Mouse (Mus musculus) lung, adult 2 months (tissue): ENCODE results near the gene Gm37240.

ENCODE experiments used
- CTCF ChIP-seq: fragments of 200-500 bp; IDR thresholded peaks from 2 replicates; pipeline ENCODE4 v1.5.1; 2011; ENCODE audit warnings: mild to moderate bottlenecking, low read length, control low read depth; ENCODE audit not compliant: insufficient read depth
- POLR2A ChIP-seq: fragments of 200-500 bp; IDR thresholded peaks from 2 replicates; pipeline ENCODE4 v1.6.1; 2011; ENCODE audit warnings: low read depth, mild to moderate bottlenecking, control low read depth, low read length, borderline replicate concordance; ENCODE audit errors: extremely low read depth

DNA sequence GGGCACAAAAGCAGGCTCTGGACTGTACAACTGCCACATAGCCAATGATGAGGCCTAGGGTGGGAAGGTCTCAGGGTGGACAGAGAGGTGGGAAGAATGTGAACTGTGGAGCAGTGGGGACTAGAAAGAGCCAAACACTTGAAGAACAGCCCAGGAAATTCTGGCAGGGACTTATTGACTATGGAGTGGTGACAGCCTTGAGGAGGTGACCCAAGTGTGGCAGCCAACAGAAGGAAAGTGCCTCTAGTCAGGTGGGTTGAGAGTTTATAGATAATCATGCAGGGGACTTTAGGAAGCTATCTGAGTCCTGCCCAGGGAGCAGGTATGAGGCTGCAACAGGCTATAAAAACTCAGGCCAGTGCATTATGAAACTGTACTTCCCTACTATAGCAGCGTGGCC lies 369.2 kb downstream of the Gm37240 start:
- no peak for TF ChIP-seq CTCF
- no peak for TF ChIP-seq POLR2A
